In the genomic region with DNA sequence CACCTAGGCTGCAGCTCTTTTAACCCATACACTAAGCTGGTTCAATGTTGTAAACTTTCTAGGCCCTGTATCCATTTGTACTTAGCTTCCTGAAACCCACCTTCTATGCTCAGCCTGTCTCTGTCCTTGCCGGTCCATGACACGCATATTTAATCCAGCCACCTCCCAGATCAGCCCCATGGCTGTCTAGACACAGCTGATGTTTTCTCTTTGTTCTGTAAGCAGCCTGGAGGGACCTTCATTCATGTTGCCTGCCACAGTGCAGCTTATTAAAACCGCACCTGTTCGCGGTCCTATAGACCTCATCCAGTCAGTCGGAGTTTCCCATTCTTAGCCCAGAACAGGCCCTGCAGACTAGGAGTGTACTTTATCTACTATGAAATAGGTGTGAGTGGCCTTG, we compare ENCODE assay signal across 16 mouse cellular contexts. TPM values are rescaled to one million over a fixed set of nuclear protein-coding genes. Genes with fewer than 3 reads are reported as not detected.
DNase-seq lines count a peak whose midpoint lies in the region; ATAC-seq and TF ChIP-seq lines count a peak whose summit lies in the region.
"Had no signal": no experiment of that assay in that cellular context is flagged by ENCODE, and none has a peak within 500 bp of the region (broad histone marks: within the 10 kb centered on the region; RNA-seq: fewer than 3 reads in every experiment).

No protein-coding gene starts in this region.

- H3K9me3 ChIP-seq in hindbrain, embryonic 11.5 days (ENCODE audit: control insufficient read depth, low read length) = no peaks in the 10 kb centered on the region
- no peaks in the 10 kb centered on the region for H3K9me3 ChIP-seq in hindbrain, embryonic 16.5 days (ENCODE audit: control insufficient read depth, low read length)
- no peaks in the 10 kb centered on the region for H3K9me3 ChIP-seq in E14TG2a.4 (ENCODE audit: low read length)
- no peaks in the 10 kb centered on the region for H3K9me3 ChIP-seq in forebrain, embryonic 16.5 days (ENCODE audit: control insufficient read depth, low read length)
- no peaks in the 10 kb centered on the region for H3K9me3 ChIP-seq in midbrain, embryonic 15.5 days
- H3K9me3 ChIP-seq: heart, embryonic 13.5 days; hindbrain, embryonic 15.5 days had no signal

- peak; percentile 67 for ATAC-seq in hindbrain, embryonic 11.5 days (ENCODE audit: low FRiP score)
- no peak for ATAC-seq in hindbrain, embryonic 16.5 days
- ATAC-seq in forebrain, embryonic 16.5 days = peak; percentile 15; the same call in 1 of the 2 replicates
- ATAC-seq in midbrain, embryonic 15.5 days (replicated peaks) = no peak
- no peak for ATAC-seq in erythroblast, adult 5-6 weeks (replicated peaks; ENCODE audit: low FRiP score, poor library complexity, severe bottlenecking)

- no peak overlapping the region for H3K4me2 ChIP-seq in hindbrain, embryonic 11.5 days (replicated peaks; ENCODE audit: low read depth, low read length)
- H3K4me2 ChIP-seq in hindbrain, embryonic 16.5 days (ENCODE audit: low read length) = no peak overlapping the region
- no peak overlapping the region for H3K4me2 ChIP-seq in forebrain, embryonic 16.5 days (ENCODE audit: low read length)
- H3K4me2 ChIP-seq in midbrain, embryonic 15.5 days = peak overlapping the region; percentile 14; the same call in 1 of the 2 replicates
- H3K4me2 ChIP-seq: heart, embryonic 13.5 days; hindbrain, embryonic 15.5 days had no signal

- peaks cover 6% of the 10 kb centered on the region; the same call in 1 of the 2 replicates for H3K4me1 ChIP-seq in hindbrain, embryonic 11.5 days (replicated peaks; ENCODE audit: control insufficient read depth, insufficient read depth, low read length)
- H3K4me1 ChIP-seq in hindbrain, embryonic 16.5 days (ENCODE audit: control insufficient read depth, insufficient read depth, low read depth, low read length) = peaks cover 50% of the 10 kb centered on the region
- H3K4me1 ChIP-seq in E14TG2a.4 (replicated peaks; ENCODE audit: low read depth, low read length) = peaks cover 100% of the 10 kb centered on the region
- peaks cover 21% of the 10 kb centered on the region for H3K4me1 ChIP-seq in forebrain, embryonic 16.5 days (replicated peaks; ENCODE audit: control insufficient read depth, insufficient read depth, low read length)
- peaks cover 72% of the 10 kb centered on the region for H3K4me1 ChIP-seq in midbrain, embryonic 15.5 days

- 0 out of 2 replicates have a peak overlapping the region, but pooled peaks have one; percentile 24 for H3K27ac ChIP-seq in hindbrain, embryonic 11.5 days (ENCODE audit: low read depth, low read length)
- H3K27ac ChIP-seq in hindbrain, embryonic 16.5 days (ENCODE audit: low read depth, low read length) = no peak overlapping the region
- no peak overlapping the region for H3K27ac ChIP-seq in forebrain, embryonic 16.5 days (ENCODE audit: low read length)
- H3K27ac ChIP-seq in midbrain, embryonic 15.5 days = no peak overlapping the region
- H3K27ac ChIP-seq: heart, embryonic 13.5 days; hindbrain, embryonic 15.5 days had no signal

- no peak for TF ChIP-seq CTCF in E14TG2a.4 (conservative IDR thresholded peaks at IDR 0.05; ENCODE audit: low read length)

- no peak for DNase-seq in hindbrain, embryonic 11.5 days (ENCODE audit: low spot score)
- no peak for DNase-seq in urinary bladder, adult 18-20 months (ENCODE audit: low spot score in 2 of 2)
- no peak for DNase-seq in cerebellum, adult 11 months
- DNase-seq: adrenal gland, postnatal 25 days; gastrocnemius, postnatal 25 days; kidney, postnatal 25 days; lung, adult 18-20 months; lung, postnatal 4 days; thymus, postnatal 36 days had no signal

- H3K36me3 ChIP-seq in hindbrain, embryonic 11.5 days (ENCODE audit: control insufficient read depth, insufficient read depth, low read length) = no peaks in the 10 kb centered on the region
- no peaks in the 10 kb centered on the region for H3K36me3 ChIP-seq in hindbrain, embryonic 16.5 days (ENCODE audit: control insufficient read depth, insufficient read depth, low read length)
- peaks cover 100% of the 10 kb centered on the region for H3K36me3 ChIP-seq in E14TG2a.4 (ENCODE audit: insufficient read depth, low read length)
- H3K36me3 ChIP-seq in forebrain, embryonic 16.5 days (ENCODE audit: control insufficient read depth, insufficient read depth) = peaks cover 4% of the 10 kb centered on the region; the same call in 1 of the 2 replicates
- no peaks in the 10 kb centered on the region for H3K36me3 ChIP-seq in midbrain, embryonic 15.5 days (replicated peaks)
- H3K36me3 ChIP-seq: hindbrain, embryonic 15.5 days had no signal

- H3K27me3 ChIP-seq in hindbrain, embryonic 11.5 days (ENCODE audit: control insufficient read depth, insufficient read depth, low read length) = no peaks in the 10 kb centered on the region
- no peaks in the 10 kb centered on the region for H3K27me3 ChIP-seq in hindbrain, embryonic 16.5 days (replicated peaks; ENCODE audit: control insufficient read depth, insufficient read depth, low read length)
- H3K27me3 ChIP-seq in E14TG2a.4 (ENCODE audit: insufficient read depth, low read length) = no peaks in the 10 kb centered on the region
- H3K27me3 ChIP-seq in forebrain, embryonic 16.5 days (replicated peaks; ENCODE audit: control insufficient read depth, insufficient read depth, low read length) = no peaks in the 10 kb centered on the region
- no peaks in the 10 kb centered on the region for H3K27me3 ChIP-seq in midbrain, embryonic 15.5 days (replicated peaks)
- H3K27me3 ChIP-seq: heart, embryonic 13.5 days; hindbrain, embryonic 15.5 days had no signal

- no peak overlapping the region for H3K4me3 ChIP-seq in hindbrain, embryonic 11.5 days (ENCODE audit: low read depth, low read length)
- H3K4me3 ChIP-seq in hindbrain, embryonic 16.5 days (ENCODE audit: low read length) = no peak overlapping the region
- H3K4me3 ChIP-seq in E14TG2a.4 (replicated peaks; ENCODE audit: low read length) = 0 out of 2 replicates have a peak overlapping the region, but pooled peaks have one; percentile 24
- no peak overlapping the region for H3K4me3 ChIP-seq in forebrain, embryonic 16.5 days (replicated peaks; ENCODE audit: low read length)
- no peak overlapping the region for H3K4me3 ChIP-seq in midbrain, embryonic 15.5 days
- H3K4me3 ChIP-seq: heart, embryonic 13.5 days; hindbrain, embryonic 15.5 days had no signal

- 67% methylated on average over 6 of the region's 6 CpGs for WGBS in hindbrain, embryonic 11.5 days
- WGBS in hindbrain, embryonic 16.5 days = 34% methylated on average over 6 of the region's 6 CpGs
- WGBS in forebrain, embryonic 16.5 days = 30% methylated on average over 6 of the region's 6 CpGs
- WGBS in midbrain, embryonic 15.5 days = 26% methylated on average over 6 of the region's 6 CpGs

- H3K9ac ChIP-seq in hindbrain, embryonic 11.5 days (ENCODE audit: low read depth, low read length) = no peak overlapping the region
- H3K9ac ChIP-seq in hindbrain, embryonic 16.5 days (ENCODE audit: low read depth, low read length) = no peak overlapping the region
- no peak overlapping the region for H3K9ac ChIP-seq in forebrain, embryonic 16.5 days (replicated peaks; ENCODE audit: low read depth, low read length)
- no peak overlapping the region for H3K9ac ChIP-seq in midbrain, embryonic 15.5 days
- H3K9ac ChIP-seq: heart, embryonic 13.5 days; hindbrain, embryonic 15.5 days had no signal

RNA-seq across cellular contexts. Expression of gene Hs6st1, which starts 8.9 kb away (rescaled TPM):
- polyA plus RNA-seq in hindbrain, embryonic 11.5 days (2014; fragmentation: Nextera tagmentation; extraction: Ambion mirVana) = 10.7 and 14.9 TPM in 2 replicates
- 9.5 and 11.7 TPM in 2 replicates for polyA plus RNA-seq in hindbrain, embryonic 16.5 days (2015; fragmentation: Nextera tagmentation; extraction: Ambion mirVana)
- polyA plus RNA-seq in forebrain, embryonic 16.5 days (2015; fragmentation: Nextera tagmentation; extraction: Ambion mirVana) = 6.2 and 7.4 TPM in 2 replicates
- polyA plus RNA-seq in midbrain, embryonic 15.5 days (2015; fragmentation: Nextera tagmentation; extraction: Ambion mirVana) = 26.1 and 29.6 TPM in 2 replicates
- 82.8 and 141 TPM in 2 replicates for total RNA-seq in erythroblast, adult 5-6 weeks (2015; ENCODE audit: low replicate concordance)
- total RNA-seq in erythroblast, adult 5-6 weeks (2017; ENCODE audit: low replicate concordance) = 123 and 134 TPM in 2 replicates

Comparison
In these comparisons a context has a peak if more than half of its experiments do, and no peak if none do; other contexts are left out.
1. ATAC-seq: peak in hindbrain, embryonic 11.5 days (single experiment) and forebrain, embryonic 16.5 days (single experiment); none in hindbrain, embryonic 16.5 days (single experiment), midbrain, embryonic 15.5 days (single experiment) and erythroblast, adult 5-6 weeks (single experiment).